12 mouse cellular contexts compared by ENCODE assay signal in genomic region chr6:17733951-17734411, GRCm38 (mm10). TPM values are rescaled to one million over a fixed set of nuclear protein-coding genes. Genes with fewer than 3 reads are reported as not detected.
DNase-seq lines count a peak whose midpoint lies in the region; ATAC-seq and TF ChIP-seq lines count a peak whose summit lies in the region.
"Had no signal": no experiment of that assay in that cellular context is flagged by ENCODE, and none has a peak within 500 bp of the region (broad histone marks: within the 10 kb centered on the region; RNA-seq: fewer than 3 reads in every experiment).

No protein-coding gene starts in this region.

- ATAC-seq in erythroblast, adult 5-6 weeks (replicated peaks; ENCODE audit: low FRiP score, poor library complexity, severe bottlenecking) = peak; percentile 94
- ATAC-seq in liver, embryonic 14.5 days (ENCODE audit: insufficient read depth) = peak; percentile 91
- no peak for ATAC-seq in frontal cortex, adult (ENCODE audit: low TSS enrichment)
- ATAC-seq in hindbrain, embryonic 13.5 days (ENCODE audit: low FRiP score) = no peak

- TF ChIP-seq CTCF in liver, embryonic 14.5 days (IDR thresholded peaks at IDR 0.05; ENCODE audit: low read depth) = peak; percentile 9; the same call in 1 of the 2 replicates

- no peaks in the 10 kb centered on the region for H3K27me3 ChIP-seq in liver, embryonic 14.5 days (ENCODE audit: control insufficient read depth, insufficient read depth, low read length)
- no peaks in the 10 kb centered on the region for H3K27me3 ChIP-seq in hindbrain, embryonic 13.5 days

- peaks cover 32 to 41% of the 10 kb centered on the region in 2 experiments for H3K4me1 ChIP-seq in liver, embryonic 14.5 days (replicated peaks; ENCODE audit: control insufficient read depth in 2 of 2, insufficient read depth in 2 of 2, low read length in 1 of 2)
- H3K4me1 ChIP-seq in hindbrain, embryonic 13.5 days (replicated peaks) = no peaks in the 10 kb centered on the region

- no peaks in the 10 kb centered on the region for H3K9me3 ChIP-seq in liver, embryonic 14.5 days (ENCODE audit: control insufficient read depth, low read length)
- no peaks in the 10 kb centered on the region for H3K9me3 ChIP-seq in hindbrain, embryonic 13.5 days

- no peak overlapping the region for H3K9ac ChIP-seq in liver, embryonic 14.5 days (replicated peaks)
- no peak overlapping the region for H3K9ac ChIP-seq in hindbrain, embryonic 13.5 days

- peak overlapping the region; percentile 83 for H3K27ac ChIP-seq in liver, embryonic 14.5 days
- H3K27ac ChIP-seq in hindbrain, embryonic 13.5 days = no peak overlapping the region

- no peak overlapping the region for H3K4me3 ChIP-seq in liver, embryonic 14.5 days (ENCODE audit: insufficient read depth in 1 of 2, low read depth in 2 of 2, low read length in 2 of 2)
- H3K4me3 ChIP-seq in hindbrain, embryonic 13.5 days = no peak overlapping the region

- TF ChIP-seq EP300 in liver, embryonic 14.5 days (IDR thresholded peaks at IDR 0.05; ENCODE audit: low read depth) = 0 out of 2 replicates have a peak, but pooled peaks have one; percentile 24

- peak; percentile 72 for DNase-seq in heart, adult 11 months
- no peak for DNase-seq in heart, adult 8-10 months (ENCODE audit: low spot score)
- DNase-seq in 416B (ENCODE audit: low read depth) (peak; percentile 63), adipocyte (ENCODE audit: low spot score) (no peak)
- peak in 2 of 3 experiments; percentile 70 to 72 for DNase-seq in liver, embryonic 14.5 days (ENCODE audit: low read depth in 3 of 3, low spot score in 3 of 3)
- DNase-seq: heart, postnatal 4 days; kidney, adult 11 months; right cerebral cortex, adult 18-20 months; thymus, postnatal 14 days had no signal

- H3K4me2 ChIP-seq in liver, embryonic 14.5 days (ENCODE audit: low read depth) = peak overlapping the region; percentile 55
- no peak overlapping the region for H3K4me2 ChIP-seq in hindbrain, embryonic 13.5 days

- no peaks in the 10 kb centered on the region for H3K36me3 ChIP-seq in liver, embryonic 14.5 days (replicated peaks; ENCODE audit: control insufficient read depth, insufficient read depth, low read depth)
- H3K36me3 ChIP-seq in hindbrain, embryonic 13.5 days = no peaks in the 10 kb centered on the region

- WGBS in liver, embryonic 14.5 days (ENCODE audit: insufficient replicate concordance) = 17% methylated on average over 8 of the region's 8 CpGs
- 91% methylated on average over 8 of the region's 8 CpGs for WGBS in hindbrain, embryonic 13.5 days

RNA-seq across cellular contexts. Expression of gene St7, which starts 41.2 kb away (rescaled TPM):
- 10 to 100 TPM; 14.4 to 19.0 (median 16.0) TPM for total RNA-seq in heart, adult 8-10 months (2022)
- total RNA-seq in erythroblast, adult 5-6 weeks (2015; ENCODE audit: low replicate concordance) = 29.0 and 73.4 TPM in 2 replicates
- total RNA-seq in erythroblast, adult 5-6 weeks (2017; ENCODE audit: low replicate concordance) = 73.5 and 90.6 TPM in 2 replicates
- 6.7 and 7.9 TPM in 2 replicates for polyA plus RNA-seq in liver, embryonic 14.5 days (2012; rRNA removed)
- 8.9 and 9.4 TPM in 2 replicates for polyA plus RNA-seq in liver, embryonic 14.5 days (2014; fragmentation: Nextera tagmentation; extraction: Ambion mirVana)
- polyA plus RNA-seq in hindbrain, embryonic 13.5 days (2015; fragmentation: Nextera tagmentation; extraction: Ambion mirVana) = 56.1 and 57.8 TPM in 2 replicates

Comparison
In these comparisons a context has a peak if more than half of its experiments do, and no peak if none do; other contexts are left out.
1. DNase-seq: peak in heart, adult 11 months (single experiment), 416B (single experiment) and liver, embryonic 14.5 days (2 of 3); none in heart, adult 8-10 months (single experiment) and adipocyte (single experiment).
2. ATAC-seq: peak in erythroblast, adult 5-6 weeks (single experiment) and liver, embryonic 14.5 days (single experiment); none in frontal cortex, adult (single experiment) and hindbrain, embryonic 13.5 days (single experiment).